ENCODE assay signal across 9 mouse cellular contexts in the genomic region with DNA sequence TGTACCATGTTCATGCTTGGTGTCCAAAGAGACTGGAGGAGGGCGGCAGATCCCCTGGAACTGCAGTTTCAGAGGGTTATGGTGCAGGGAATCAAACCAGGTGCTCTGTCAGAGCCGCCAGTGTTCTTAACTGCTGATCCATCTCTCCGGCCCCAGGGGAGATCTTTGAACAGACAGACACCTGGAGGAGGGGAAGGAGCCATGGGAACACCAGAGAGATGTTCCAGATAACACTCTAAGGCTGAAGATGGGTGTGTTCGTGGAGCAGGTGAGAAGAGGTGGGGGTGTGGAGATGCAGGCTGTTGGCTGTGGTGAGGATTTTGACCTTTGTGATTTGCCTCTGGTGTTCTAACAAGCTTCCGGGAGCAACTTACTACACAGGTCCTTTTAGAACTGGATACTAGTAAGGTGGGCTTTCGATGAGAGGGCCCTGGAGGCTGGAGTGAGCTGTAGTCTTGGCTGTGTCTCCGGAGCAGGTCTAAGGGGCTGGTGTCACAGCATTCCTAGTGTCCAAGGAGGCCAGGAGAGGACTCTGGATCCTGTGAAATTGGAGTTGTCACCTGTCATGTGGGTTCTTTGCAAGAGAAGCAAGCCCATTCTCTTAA. TPM values are rescaled to one million over a fixed set of nuclear protein-coding genes. Genes with fewer than 3 reads are reported as not detected.
DNase-seq lines count a peak whose midpoint lies in the region; ATAC-seq and TF ChIP-seq lines count a peak whose summit lies in the region.
"Had no signal": no experiment of that assay in that cellular context is flagged by ENCODE, and none has a peak within 500 bp of the region (broad histone marks: within the 10 kb centered on the region; RNA-seq: fewer than 3 reads in every experiment).

No protein-coding gene starts in this region.

- no peak overlapping the region for H3K4me2 ChIP-seq in forebrain, embryonic 15.5 days (replicated peaks)
- H3K4me2 ChIP-seq in midbrain, embryonic 16.5 days (ENCODE audit: low read length): no peak overlapping the region

- no peak for ATAC-seq in CD4-positive, CD25-positive, alpha-beta regulatory T cell, adult 4 months
- ATAC-seq in forebrain, embryonic 15.5 days (replicated peaks): no peak
- ATAC-seq in midbrain, embryonic 16.5 days: no peak

- no peaks in the 10 kb centered on the region for H3K9me3 ChIP-seq in forebrain, embryonic 15.5 days
- H3K9me3 ChIP-seq in midbrain, embryonic 16.5 days (replicated peaks; ENCODE audit: control insufficient read depth, low read length, poor library complexity, severe bottlenecking): no peaks in the 10 kb centered on the region

- no peaks in the 10 kb centered on the region for H3K27me3 ChIP-seq in liver, adult 2 months (ENCODE audit: control insufficient read depth, insufficient read depth, low read length)
- H3K27me3 ChIP-seq in forebrain, embryonic 15.5 days: no peaks in the 10 kb centered on the region
- H3K27me3 ChIP-seq in midbrain, embryonic 16.5 days (ENCODE audit: control insufficient read depth, insufficient read depth, low read depth, low read length): peaks cover 4% of the 10 kb centered on the region; the same call in 1 of the 2 replicates

- DNase-seq in CD4-positive, CD25-positive, alpha-beta regulatory T cell, adult 2 months (ENCODE audit: low read depth, low spot score): peak; percentile 46
- DNase-seq in liver, adult 2 months (ENCODE audit: extremely low read depth, low read depth, low spot score): no peak
- no peak for DNase-seq in liver
- DNase-seq in layer of hippocampus, postnatal 36 days: no peak
- DNase-seq in left cerebral cortex, postnatal 36 days (ENCODE audit: low spot score in 2 of 2): no peak

- TF ChIP-seq CTCF in liver, adult 2 months (IDR thresholded peaks at IDR 0.05; ENCODE audit: low read depth, low read length): no peak

- WGBS in liver, adult 2 months: 67% methylated on average over 7 of the region's 7 CpGs
- WGBS in forebrain, embryonic 15.5 days: 86% methylated on average over 7 of the region's 7 CpGs
- WGBS in midbrain, embryonic 16.5 days: 82% methylated on average over 7 of the region's 7 CpGs

- peaks cover 20% of the 10 kb centered on the region for H3K79me2 ChIP-seq in liver, adult 2 months (ENCODE audit: control insufficient read depth, insufficient read depth, low read length)

- no peak overlapping the region for H3K4me3 ChIP-seq in liver, adult 2 months (ENCODE audit: insufficient read depth, low read depth, low read length)
- H3K4me3 ChIP-seq in forebrain, embryonic 15.5 days: no peak overlapping the region
- no peak overlapping the region for H3K4me3 ChIP-seq in midbrain, embryonic 16.5 days (ENCODE audit: low read depth, low read length)

- intact Hi-C loops in left cerebral cortex, postnatal 36 days (cut with DNase I): loop anchor here (1.0 kb wide), 1 partner anchor 12 kb away; no protein-coding TSS in a partner anchor

- TF ChIP-seq POLR2A in liver, adult 2 months (IDR thresholded peaks at IDR 0.05; ENCODE audit: extremely low read depth, insufficient read depth, low read length): no peak

- peak overlapping the region; percentile 5; the same call in 1 of the 2 replicates for H3K27ac ChIP-seq in liver, adult 2 months (replicated peaks; ENCODE audit: insufficient read depth, low read depth, low read length)
- H3K27ac ChIP-seq in forebrain, embryonic 15.5 days (replicated peaks): peak overlapping the region; percentile 90
- H3K27ac ChIP-seq in midbrain, embryonic 16.5 days (ENCODE audit: low read length): 0 out of 2 replicates have a peak overlapping the region, but pooled peaks have one; percentile 10

- H3K9ac ChIP-seq in liver, adult 2 months (ENCODE audit: low read depth, low read length): no peak overlapping the region
- no peak overlapping the region for H3K9ac ChIP-seq in forebrain, embryonic 15.5 days (replicated peaks)
- H3K9ac ChIP-seq in midbrain, embryonic 16.5 days (ENCODE audit: low read depth, low read length): no peak overlapping the region
- H3K9ac ChIP-seq: liver, embryonic 14.5 days had no signal

- H3K36me3 ChIP-seq in liver, adult 2 months (ENCODE audit: control insufficient read depth, insufficient read depth, low read length): peaks cover 8% of the 10 kb centered on the region
- peaks cover 3% of the 10 kb centered on the region; the same call in 1 of the 2 replicates for H3K36me3 ChIP-seq in forebrain, embryonic 15.5 days
- no peaks in the 10 kb centered on the region for H3K36me3 ChIP-seq in midbrain, embryonic 16.5 days (ENCODE audit: control insufficient read depth, insufficient read depth, low read length)

- H3K4me1 ChIP-seq in liver, adult 2 months (ENCODE audit: control insufficient read depth, insufficient read depth, low read length): peaks cover 3% of the 10 kb centered on the region; the same call in 1 of the 2 replicates
- peaks cover 66% of the 10 kb centered on the region for H3K4me1 ChIP-seq in forebrain, embryonic 15.5 days
- H3K4me1 ChIP-seq in midbrain, embryonic 16.5 days (ENCODE audit: control insufficient read depth, insufficient read depth, low read length): peaks cover 23% of the 10 kb centered on the region

RNA-seq across cellular contexts. Expression of gene Plekhg2, which starts 1.6 kb away (rescaled TPM):
- polyA plus RNA-seq in CD4-positive, CD25-positive, alpha-beta regulatory T cell, adult 4 months (2017; shearing (Covaris generic)): 100 to 1,000 TPM in 1 of 2 experiments, 10 to 100 TPM in 1; 65.5 to 110 TPM
- 0.65 and 1.3 TPM in 2 replicates for total RNA-seq in liver, adult 2 months (2014; rRNA removed)
- polyA plus RNA-seq in liver, adult 2 months (2012; rRNA removed): 3.3 and 3.5 TPM in 2 replicates
- polyA plus RNA-seq in forebrain, embryonic 15.5 days (2015; fragmentation: Nextera tagmentation; extraction: Ambion mirVana): 42.8 and 47.8 TPM in 2 replicates
- polyA plus RNA-seq in midbrain, embryonic 16.5 days (2015; fragmentation: Nextera tagmentation; extraction: Ambion mirVana): 22.9 and 23.1 TPM in 2 replicates
- 1 to 10 TPM; 5.5 to 7.4 TPM for total RNA-seq in layer of hippocampus, postnatal 36 days (2021)
- 1 to 10 TPM; 6.2 to 9.7 TPM for total RNA-seq in left cerebral cortex, postnatal 36 days (2021)

RNA-seq across cellular contexts. Expression of gene Zfp36, which starts 6.1 kb away (rescaled TPM):
- polyA plus RNA-seq in CD4-positive, CD25-positive, alpha-beta regulatory T cell, adult 4 months (2017; shearing (Covaris generic)): 100 to 1,000 TPM; 156 to 341 TPM
- 16.4 and 25.4 TPM in 2 replicates for total RNA-seq in liver, adult 2 months (2014; rRNA removed)
- polyA plus RNA-seq in liver, adult 2 months (2012; rRNA removed): 41.1 and 54.3 TPM in 2 replicates
- 5.6 and 5.7 TPM in 2 replicates for polyA plus RNA-seq in forebrain, embryonic 15.5 days (2015; fragmentation: Nextera tagmentation; extraction: Ambion mirVana)
- 2.9 and 3.3 TPM in 2 replicates for polyA plus RNA-seq in midbrain, embryonic 16.5 days (2015; fragmentation: Nextera tagmentation; extraction: Ambion mirVana)
- total RNA-seq in layer of hippocampus, postnatal 36 days (2021): 1 to 10 TPM; 3.1 to 3.9 TPM
- 1 to 10 TPM; 2.6 to 3.3 TPM for total RNA-seq in left cerebral cortex, postnatal 36 days (2021)

RNA-seq across cellular contexts. Expression of gene Med29, which starts 18.5 kb away (rescaled TPM):
- polyA plus RNA-seq in CD4-positive, CD25-positive, alpha-beta regulatory T cell, adult 4 months (2017; shearing (Covaris generic)): 10 to 100 TPM; 25.8 to 27.5 TPM
- total RNA-seq in liver, adult 2 months (2014; rRNA removed): 13.4 and 17.6 TPM in 2 replicates
- polyA plus RNA-seq in liver, adult 2 months (2012; rRNA removed): 49.2 and 50.9 TPM in 2 replicates
- 44.6 and 46.9 TPM in 2 replicates for polyA plus RNA-seq in forebrain, embryonic 15.5 days (2015; fragmentation: Nextera tagmentation; extraction: Ambion mirVana)
- 39.6 and 40.3 TPM in 2 replicates for polyA plus RNA-seq in midbrain, embryonic 16.5 days (2015; fragmentation: Nextera tagmentation; extraction: Ambion mirVana)
- total RNA-seq in layer of hippocampus, postnatal 36 days (2021): 10 to 100 TPM; 18.3 to 19.6 TPM
- 10 to 100 TPM; 17.9 to 21.3 TPM for total RNA-seq in left cerebral cortex, postnatal 36 days (2021)

RNA-seq across cellular contexts. Expression of gene Paf1, which starts 18.8 kb away (rescaled TPM):
- 10 to 100 TPM; 55.6 to 71.0 TPM for polyA plus RNA-seq in CD4-positive, CD25-positive, alpha-beta regulatory T cell, adult 4 months (2017; shearing (Covaris generic))
- 16.1 TPM in 2 replicates for total RNA-seq in liver, adult 2 months (2014; rRNA removed)
- 52.8 and 59.1 TPM in 2 replicates for polyA plus RNA-seq in liver, adult 2 months (2012; rRNA removed)
- 98.0 and 106 TPM in 2 replicates for polyA plus RNA-seq in forebrain, embryonic 15.5 days (2015; fragmentation: Nextera tagmentation; extraction: Ambion mirVana)
- polyA plus RNA-seq in midbrain, embryonic 16.5 days (2015; fragmentation: Nextera tagmentation; extraction: Ambion mirVana): 96.1 and 109 TPM in 2 replicates
- total RNA-seq in layer of hippocampus, postnatal 36 days (2021): 10 to 100 TPM; 68.9 to 70.1 TPM
- 10 to 100 TPM; 59.0 to 72.1 TPM for total RNA-seq in left cerebral cortex, postnatal 36 days (2021)

RNA-seq across cellular contexts. Expression of gene Rps16, which starts 23.5 kb away (rescaled TPM):
- 1,000 to 10,000 TPM; 1,259 to 1,457 TPM for polyA plus RNA-seq in CD4-positive, CD25-positive, alpha-beta regulatory T cell, adult 4 months (2017; shearing (Covaris generic))
- total RNA-seq in liver, adult 2 months (2014; rRNA removed): 110 and 136 TPM in 2 replicates
- 471 and 577 TPM in 2 replicates for polyA plus RNA-seq in liver, adult 2 months (2012; rRNA removed)
- polyA plus RNA-seq in forebrain, embryonic 15.5 days (2015; fragmentation: Nextera tagmentation; extraction: Ambion mirVana): 514 and 544 TPM in 2 replicates
- polyA plus RNA-seq in midbrain, embryonic 16.5 days (2015; fragmentation: Nextera tagmentation; extraction: Ambion mirVana): 414 and 435 TPM in 2 replicates
- total RNA-seq in layer of hippocampus, postnatal 36 days (2021): 100 to 1,000 TPM; 454 to 471 TPM
- total RNA-seq in left cerebral cortex, postnatal 36 days (2021): 100 to 1,000 TPM; 425 to 456 TPM

Comparison
In these comparisons a context has a peak if more than half of its experiments do, and no peak if none do; other contexts are left out.
1. H3K27ac ChIP-seq: peak in every context shown above with its lines; median percentile 90 in forebrain, embryonic 15.5 days; 10 in midbrain, embryonic 16.5 days; 5 in liver, adult 2 months.